Mouse (Mus musculus) kidney, adult 2 months (tissue): ENCODE results near the gene Adprhl2.

Experiments used
- CTCF ChIP-seq: fragments of 200-500 bp; conservative IDR thresholded peaks from 2 replicates; pipeline ENCODE4 v1.5.1; 2011; ENCODE audit warnings: low read depth, mild to moderate bottlenecking, control low read depth, low read length, moderate library complexity, mixed read lengths; ENCODE audit not compliant: insufficient read depth, insufficient read length
- POLR2A ChIP-seq: fragments of 200-500 bp; IDR thresholded peaks from one replicate; pipeline ENCODE4 v1.6.1; 2011; ENCODE audit warnings: low read depth, low read length, control low read depth

- TF ChIP-seq POLR2A = no peak
- no peak for TF ChIP-seq CTCF
These were observed 52.2 kb downstream of the Adprhl2 start for GRCm38 (mm10) chr4:126269292-126269691.
